Mouse (Mus musculus): ENCODE data around the gene Prim1. TPM values are rescaled to one million over a fixed set of nuclear protein-coding genes. Genes with fewer than 3 reads are reported as not detected.
"Not testable (repeated sequence)": the region's sequence is repeated elsewhere in the genome, so short reads cannot be mapped to it uniquely, and the experiment has no call there.

Gene Prim1
- polyA plus RNA-seq, 1 experiment from 2014 or later = 84.9 TPM

GRCm38 (mm10) chr10:128039858-128040257 lies 24.9 kb downstream of the Prim1 start:
- Histone ChIP-seq H3K9me3 (replicated peaks) (no peaks in the 10 kb centered on the region), H3K27ac (no peak overlapping the region), H3K9ac (no peak overlapping the region), H3K4me3 (replicated peaks) (no peak overlapping the region), H3K4me1 (peaks cover 72% of the 10 kb centered on the region), H3K4me2 (no peak overlapping the region), H3K27me3 (no peaks in the 10 kb centered on the region), H3K36me3 (peaks cover 71% of the 10 kb centered on the region)
- 69% methylated on average over 3 of the region's 3 CpGs for WGBS
- ATAC-seq (replicated peaks; ENCODE audit: low FRiP score) = no peak

DNA sequence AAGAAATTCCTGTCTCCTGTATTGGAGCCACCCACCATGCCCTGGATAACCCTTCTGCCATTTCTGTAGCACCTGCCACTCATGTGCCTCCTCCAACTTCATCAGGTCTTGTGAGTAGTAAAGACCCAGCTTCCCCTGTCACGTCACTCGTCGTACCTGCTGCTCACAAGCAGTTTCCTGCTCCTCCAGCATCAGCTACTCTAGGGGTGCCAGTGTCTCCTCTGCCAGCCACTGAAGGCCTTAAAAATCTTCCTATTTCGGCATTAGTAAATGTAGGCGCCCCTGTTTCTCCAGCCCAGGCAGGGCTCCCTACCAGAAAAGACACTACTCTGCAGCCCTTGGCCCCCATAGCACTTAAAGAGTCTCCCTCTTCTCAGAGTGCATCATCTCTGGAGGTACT lies 25.3 kb downstream of the Prim1 start:
- no peak overlapping the region for H3K9ac ChIP-seq
- 82% methylated on average over 5 of the region's 5 CpGs for WGBS
- peaks cover 75% of the 10 kb centered on the region for H3K36me3 ChIP-seq
- peaks cover 73% of the 10 kb centered on the region for H3K4me1 ChIP-seq
- H3K9me3 ChIP-seq (replicated peaks) = no peaks in the 10 kb centered on the region
- no peak overlapping the region for H3K4me3 ChIP-seq (replicated peaks)
- H3K27me3 ChIP-seq = no peaks in the 10 kb centered on the region
- H3K27ac ChIP-seq = no peak overlapping the region
- H3K4me2 ChIP-seq = no peak overlapping the region
- ATAC-seq (replicated peaks; ENCODE audit: low FRiP score) = no peak

- H3K27ac ChIP-seq = no peak overlapping the region
- H3K36me3 ChIP-seq = peaks cover 88% of the 10 kb centered on the region
- H3K9ac ChIP-seq = 0 out of 2 replicates have a peak overlapping the region, but pooled peaks have one; percentile 4
- H3K4me3 ChIP-seq (replicated peaks) = no peak overlapping the region
- 71% methylated on average over 4 of the region's 4 CpGs for WGBS
- H3K27me3 ChIP-seq = no peaks in the 10 kb centered on the region
- no peaks in the 10 kb centered on the region for H3K9me3 ChIP-seq (replicated peaks)
- H3K4me2 ChIP-seq = no peak overlapping the region
- H3K4me1 ChIP-seq = peaks cover 73% of the 10 kb centered on the region
- no peak for ATAC-seq (replicated peaks; ENCODE audit: low FRiP score)
These were observed 26.7 kb downstream of the Prim1 start for GRCm38 (mm10) chr10:128041636-128042035.

DNA sequence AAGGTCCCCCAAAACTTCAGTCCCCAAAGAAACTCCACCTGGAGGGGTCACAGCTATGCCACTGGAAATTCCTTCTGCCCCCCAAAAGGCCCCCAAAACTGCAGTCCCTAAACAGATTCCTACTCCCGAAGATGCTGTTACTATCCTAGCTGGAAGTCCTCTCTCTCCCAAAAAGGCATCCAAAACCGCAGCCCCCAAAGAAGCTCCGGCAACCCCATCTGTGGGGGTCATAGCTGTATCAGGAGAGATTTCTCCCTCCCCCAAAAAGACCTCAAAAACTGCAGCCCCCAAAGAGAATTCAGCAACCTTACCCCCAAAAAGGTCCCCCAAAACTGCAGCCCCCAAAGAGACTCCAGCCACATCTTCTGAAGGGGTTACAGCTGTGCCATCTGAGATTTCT lies 27.5 kb downstream of the Prim1 start:
- no peak for ATAC-seq (replicated peaks; ENCODE audit: low FRiP score)
- peaks cover 96% of the 10 kb centered on the region for H3K36me3 ChIP-seq

GRCm38 (mm10) chr10:128043041-128043835 lies 28.3 kb downstream of the Prim1 start:
- Histone ChIP-seq H3K4me3 (replicated peaks) (no peak overlapping the region), H3K4me2 (no peak overlapping the region), H3K27ac (0 out of 2 replicates have a peak overlapping the region, but pooled peaks have one; percentile 22), H3K9me3 (replicated peaks) (no peaks in the 10 kb centered on the region), H3K4me1 (peaks cover 63% of the 10 kb centered on the region), H3K27me3 (no peaks in the 10 kb centered on the region), H3K9ac (no peak overlapping the region), H3K36me3 (peaks cover 99% of the 10 kb centered on the region)
- no peak for ATAC-seq (replicated peaks; ENCODE audit: low FRiP score)
- WGBS = 56% methylated on average over 3 of the region's 3 CpGs

More for the DNA sequence above, 27.5 kb downstream of the Prim1 start:
- Histone ChIP-seq H3K9ac (no peak overlapping the region), H3K9me3 (replicated peaks) (no peaks in the 10 kb centered on the region), H3K27ac (no peak overlapping the region), H3K4me2 (no peak overlapping the region), H3K4me3 (replicated peaks) (no peak overlapping the region), H3K4me1 (peaks cover 69% of the 10 kb centered on the region), H3K27me3 (no peaks in the 10 kb centered on the region)
- WGBS = 89% methylated on average over 3 of the region's 3 CpGs

DNA sequence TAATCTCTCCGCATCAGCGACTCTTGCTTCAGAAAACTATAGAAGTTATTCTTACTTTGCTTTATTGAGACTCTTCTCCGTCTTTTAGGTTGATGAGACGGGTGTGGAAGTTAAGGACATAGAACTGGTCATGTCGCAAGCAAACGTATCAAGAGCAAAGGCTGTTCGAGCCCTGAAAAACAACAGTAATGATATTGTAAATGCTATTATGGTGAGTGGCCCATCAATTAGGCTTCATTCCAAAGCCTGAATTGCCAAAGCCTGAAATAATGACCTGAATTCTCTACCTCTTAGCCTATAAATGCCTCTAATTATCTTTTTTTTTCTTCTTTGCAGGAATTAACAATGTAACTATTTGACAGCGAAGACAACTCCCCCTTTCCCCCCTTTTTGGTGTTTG lies 33.2 kb downstream of the Prim1 start:
- no peak overlapping the region for H3K9ac ChIP-seq
- no peak overlapping the region for H3K27ac ChIP-seq
- ATAC-seq (replicated peaks; ENCODE audit: low FRiP score) = no peak
- H3K4me1 ChIP-seq = peaks cover 19% of the 10 kb centered on the region
- peaks cover 88% of the 10 kb centered on the region for H3K36me3 ChIP-seq
- H3K27me3 ChIP-seq = no peaks in the 10 kb centered on the region
- no peak overlapping the region for H3K4me2 ChIP-seq
- H3K4me3 ChIP-seq (replicated peaks) = no peak overlapping the region
- WGBS = 95% methylated on average over 8 of the region's 8 CpGs
- no peaks in the 10 kb centered on the region for H3K9me3 ChIP-seq (replicated peaks)

DNA sequence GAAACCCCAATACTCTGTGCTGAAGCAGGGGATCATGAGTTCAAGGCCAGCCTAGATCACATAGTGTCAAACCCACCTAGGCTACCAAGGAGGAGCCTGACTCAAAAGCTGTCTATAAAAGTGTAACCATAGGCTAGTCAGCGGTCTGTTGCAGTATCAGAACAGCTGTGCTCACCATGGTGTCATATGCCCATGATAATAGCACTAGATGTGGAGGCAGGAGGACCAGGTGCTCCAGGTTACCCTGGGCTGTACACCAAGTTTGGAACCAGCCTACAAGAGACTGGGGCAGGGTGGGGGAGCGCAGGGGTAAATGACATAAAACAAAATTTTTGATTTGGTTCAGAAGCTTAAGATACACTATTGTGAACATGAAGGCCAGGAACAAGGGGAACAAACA lies 34.8 kb downstream of the Prim1 start:
- Histone ChIP-seq H3K36me3 (peaks cover 72% of the 10 kb centered on the region), H3K9ac (no peak overlapping the region), H3K4me1 (peaks cover 4% of the 10 kb centered on the region), H3K27ac (no peak overlapping the region), H3K27me3 (no peaks in the 10 kb centered on the region), H3K4me3 (replicated peaks) (no peak overlapping the region), H3K9me3 (replicated peaks) (no peaks in the 10 kb centered on the region), H3K4me2 (no peak overlapping the region)
- no peak for ATAC-seq (replicated peaks; ENCODE audit: low FRiP score)
- WGBS = 94% methylated on average over 2 of the region's 2 CpGs

GRCm38 (mm10) chr10:128050355-128050754 lies 35.4 kb downstream of the Prim1 start:
- Histone ChIP-seq H3K9me3 (replicated peaks) (no peaks in the 10 kb centered on the region), H3K27ac (no peak overlapping the region), H3K27me3 (no peaks in the 10 kb centered on the region), H3K4me1 (no peaks in the 10 kb centered on the region), H3K4me3 (replicated peaks) (no peak overlapping the region), H3K36me3 (peaks cover 66% of the 10 kb centered on the region), H3K4me2 (no peak overlapping the region), H3K9ac (no peak overlapping the region)
- 89% methylated on average over 2 of the region's 2 CpGs for WGBS
- no peak for ATAC-seq (replicated peaks; ENCODE audit: low FRiP score)

GRCm38 (mm10) chr10:128051589-128051988 lies 36.6 kb downstream of the Prim1 start:
- no peaks in the 10 kb centered on the region for H3K9me3 ChIP-seq (replicated peaks)
- H3K27ac ChIP-seq = no peak overlapping the region
- no peaks in the 10 kb centered on the region for H3K27me3 ChIP-seq
- H3K4me1 ChIP-seq = no peaks in the 10 kb centered on the region
- no peak overlapping the region for H3K4me3 ChIP-seq (replicated peaks)
- peaks cover 54% of the 10 kb centered on the region for H3K36me3 ChIP-seq
- ATAC-seq (replicated peaks; ENCODE audit: low FRiP score) = no peak
- H3K9ac ChIP-seq = no peak overlapping the region
- WGBS = 93% methylated on average over 5 of the region's 5 CpGs
- H3K4me2 ChIP-seq = no peak overlapping the region

DNA sequence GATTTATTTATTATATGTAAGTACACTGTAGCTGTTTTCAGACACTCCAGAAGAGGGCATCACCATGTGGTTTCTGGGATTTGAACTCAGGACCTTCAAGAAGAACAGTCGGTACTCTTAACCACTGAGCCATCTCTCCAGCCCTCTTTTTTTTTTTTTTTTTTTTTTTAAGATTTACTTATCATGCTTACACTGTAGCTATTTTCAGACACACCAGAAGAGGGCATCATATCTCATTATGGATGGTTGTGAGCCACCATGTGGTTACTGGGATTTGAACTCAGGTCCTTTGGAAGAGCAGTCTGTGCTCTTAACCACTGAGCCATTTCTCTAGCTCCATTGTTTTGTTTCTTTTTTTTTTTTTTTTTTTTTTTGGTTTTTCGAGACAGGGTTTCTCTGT lies 37.2 kb downstream of the Prim1 start:
- 89% methylated on average over 1 of the region's 2 CpGs for WGBS
- H3K9me3 ChIP-seq (replicated peaks); H3K4me1 ChIP-seq; H3K27me3 ChIP-seq; H3K4me2 ChIP-seq; H3K4me3 ChIP-seq (replicated peaks); ATAC-seq (replicated peaks; ENCODE audit: low FRiP score); H3K9ac ChIP-seq; H3K27ac ChIP-seq: not testable (repeated sequence)
- H3K36me3 ChIP-seq = peaks cover 49% of the 10 kb centered on the region

DNA sequence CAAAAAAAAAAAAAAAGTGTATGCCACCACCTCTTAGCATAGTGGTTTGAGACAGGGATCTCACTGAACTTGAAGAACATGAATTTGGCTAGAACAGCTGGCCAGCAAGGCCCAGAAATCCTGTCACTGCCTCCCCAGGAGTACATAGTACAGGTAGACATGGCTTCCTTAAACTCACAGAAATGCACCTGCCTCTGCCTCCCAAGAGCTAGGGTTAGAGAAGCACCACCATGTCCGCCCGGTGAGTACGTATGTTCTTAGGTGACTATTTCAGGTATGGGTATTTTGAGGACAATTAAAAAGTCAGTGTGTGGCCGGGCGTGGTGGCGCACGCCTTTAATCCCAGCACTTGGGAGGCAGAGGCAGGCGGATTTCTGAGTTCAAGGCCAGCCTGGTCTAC lies 38.0 kb downstream of the Prim1 start:
- Histone ChIP-seq H3K4me3 (replicated peaks) (no peak overlapping the region), H3K4me2 (no peak overlapping the region), H3K36me3 (peaks cover 40% of the 10 kb centered on the region), H3K9ac (no peak overlapping the region), H3K27ac (no peak overlapping the region), H3K4me1 (peaks cover 7% of the 10 kb centered on the region), H3K9me3 (replicated peaks) (no peaks in the 10 kb centered on the region), H3K27me3 (no peaks in the 10 kb centered on the region)
- WGBS = 93% methylated on average over 8 of the region's 8 CpGs
- no peak for ATAC-seq (replicated peaks; ENCODE audit: low FRiP score)

- no peak for ATAC-seq (replicated peaks; ENCODE audit: low FRiP score)
- Histone ChIP-seq H3K36me3 (peaks cover 11% of the 10 kb centered on the region), H3K9me3 (replicated peaks) (no peaks in the 10 kb centered on the region), H3K27me3 (no peaks in the 10 kb centered on the region), H3K4me2 (peak overlapping the region; percentile 89), H3K9ac (peak overlapping the region; percentile 83), H3K27ac (peak overlapping the region; percentile 98), H3K4me1 (peaks cover 25% of the 10 kb centered on the region), H3K4me3 (replicated peaks) (peak overlapping the region; percentile 94)
- WGBS = under 1% methylated on average over 18 of the region's 18 CpGs
These were observed 43.2 kb downstream of the Prim1 start for GRCm38 (mm10) chr10:128058184-128058583.

All from kidney, embryonic 15.5 days (tissue).